Mouse (Mus musculus) cerebellum, adult 8-10 months (tissue): ENCODE data around the gene Ddx23.

Source experiments
- DNase-seq: peaks from one replicate; pipeline ENCODE4 v3.0.0; 2022

Gene Ddx23

GRCm38 (mm10) chr15:98606051-98606536 lies 56.6 kb downstream of the Ddx23 start:
- no peak for DNase-seq

GRCm38 (mm10) chr15:98604041-98604575 lies 58.6 kb downstream of the Ddx23 start:
- DNase-seq, result no peak

- no peak for DNase-seq
These were observed 59.7 kb downstream of the Ddx23 start for GRCm38 (mm10) chr15:98602921-98603458.

GRCm38 (mm10) chr15:98602191-98602881 lies 60.4 kb downstream of the Ddx23 start:
- DNase-seq, result no peak

- no peak for DNase-seq
These were observed 60.9 kb downstream of the Ddx23 start for GRCm38 (mm10) chr15:98601832-98602190.

- no peak for DNase-seq
These were observed 62.5 kb downstream of the Ddx23 start for GRCm38 (mm10) chr15:98600036-98600709.

- DNase-seq, result no peak
These were observed 66.1 kb downstream of the Ddx23 start for GRCm38 (mm10) chr15:98596609-98597008.
